Mouse (Mus musculus) bone marrow, adult 2 months (tissue): Measurements from ENCODE around the gene Fam72a. TPM values are rescaled to one million over a fixed set of nuclear protein-coding genes. Genes with fewer than 3 reads are reported as not detected.
"Not testable (repeated sequence)": the region's sequence is repeated elsewhere in the genome, so short reads cannot be mapped to it uniquely, and the experiment has no call there.

Experiments
- H3K27ac ChIP-seq: fragments of 200-500 bp; 2 replicates; pipeline ENCODE4 v1.5.1; 2012; ENCODE audit warnings: low read depth, mild to moderate bottlenecking, control low read depth, inconsistent platforms, low read length; ENCODE audit not compliant: control insufficient read depth, poor library complexity, insufficient read depth
- H3K4me1 ChIP-seq: fragments of 200-500 bp; 2 replicates; pipeline ENCODE4 v1.6.1; 2011; ENCODE audit warnings: low read length; ENCODE audit not compliant: control insufficient read depth, insufficient read depth
- H3K4me3 ChIP-seq: fragments of 200-500 bp; replicated peaks from 2 replicates; pipeline ENCODE3; 2011; ENCODE audit warnings: mild to moderate bottlenecking, low read depth, low read length, control low read depth; ENCODE audit not compliant: control insufficient read depth
- CTCF ChIP-seq: fragments of 200-500 bp; IDR thresholded peaks from 2 replicates; pipeline ENCODE4 v1.5.1; 2011; ENCODE audit warnings: low read length, control low read depth; ENCODE audit not compliant: control insufficient read depth, insufficient read depth
- POLR2A ChIP-seq: fragments of 200-500 bp; IDR thresholded peaks from 2 replicates; pipeline ENCODE4 v1.6.1; 2011; ENCODE audit warnings: low read depth, mild to moderate bottlenecking, control low read depth, low read length, borderline replicate concordance; ENCODE audit not compliant: control insufficient read depth
- WGBS: fragments of 180-500 bp; shearing (Covaris S2); methylation state at CpG from one replicate; pipeline ENCODE4 v1.1.7; 2018; 5-methylcytosine and 5-hydroxymethylcytosine counted together
- polyA plus RNA-seq: library from polyadenylated mRNA; stranded (reverse); fragments of >200 nt; gene quantifications from 2 replicates; pipeline ENCODE4 v1.2.4, GENCODE M21; 2011; ENCODE audit warnings: low replicate concordance; ENCODE audit not compliant: missing spikeins, insufficient read depth, insufficient read length

Fam72a gene
- polyA plus RNA-seq, 1 experiment, result 5.5 TPM

- peak; percentile 96 for TF ChIP-seq CTCF
- TF ChIP-seq POLR2A, result no peak
- H3K27ac ChIP-seq, result no peak overlapping the region
- H3K4me1 ChIP-seq, result no peaks in the 10 kb centered on the region
- under 1% methylated on average over 13 of the region's 13 CpGs for WGBS
- H3K4me3 ChIP-seq, result no peak overlapping the region
Measured at GRCm38 (mm10) chr1:131555042-131555812, 27.5 kb downstream of the Fam72a start.

- no peak overlapping the region for H3K27ac ChIP-seq
- TF ChIP-seq POLR2A (no peak), CTCF (no peak)
Measured at GRCm38 (mm10) chr1:131560500-131560899, 32.8 kb downstream of the Fam72a start.

DNA sequence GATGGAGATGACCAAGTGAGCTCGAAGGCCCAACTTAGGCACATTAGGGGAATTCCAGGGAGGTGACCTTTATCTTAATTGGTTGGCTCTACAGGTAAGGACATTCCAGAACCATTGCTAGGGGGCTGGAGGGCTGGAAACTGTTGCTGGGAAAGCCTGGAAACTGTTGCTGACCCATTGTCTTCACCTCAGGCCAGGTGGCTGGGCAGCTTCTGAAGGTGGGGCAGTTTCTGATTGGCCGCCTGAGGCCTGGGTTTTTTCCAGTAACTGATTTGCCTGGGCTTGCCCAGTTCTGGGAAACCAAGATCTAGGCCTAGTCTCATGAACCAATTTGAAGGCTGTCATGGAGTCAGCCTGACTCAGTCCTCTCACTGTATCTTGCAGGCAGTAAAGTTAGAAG, 34.4 kb downstream of the Fam72a start:
- TF ChIP-seq CTCF, result no peak
- TF ChIP-seq POLR2A, result no peak
- Histone ChIP-seq H3K27ac (no peak overlapping the region), H3K4me3 (no peak overlapping the region), H3K4me1 (no peaks in the 10 kb centered on the region; the same call in 1 of the 2 replicates)
- 79% methylated on average over 2 of the region's 2 CpGs for WGBS

More at GRCm38 (mm10) chr1:131560500-131560899, 32.8 kb downstream of the Fam72a start:
- H3K4me1 ChIP-seq, result no peaks in the 10 kb centered on the region; the same call in 1 of the 2 replicates
- no peak overlapping the region for H3K4me3 ChIP-seq

DNA sequence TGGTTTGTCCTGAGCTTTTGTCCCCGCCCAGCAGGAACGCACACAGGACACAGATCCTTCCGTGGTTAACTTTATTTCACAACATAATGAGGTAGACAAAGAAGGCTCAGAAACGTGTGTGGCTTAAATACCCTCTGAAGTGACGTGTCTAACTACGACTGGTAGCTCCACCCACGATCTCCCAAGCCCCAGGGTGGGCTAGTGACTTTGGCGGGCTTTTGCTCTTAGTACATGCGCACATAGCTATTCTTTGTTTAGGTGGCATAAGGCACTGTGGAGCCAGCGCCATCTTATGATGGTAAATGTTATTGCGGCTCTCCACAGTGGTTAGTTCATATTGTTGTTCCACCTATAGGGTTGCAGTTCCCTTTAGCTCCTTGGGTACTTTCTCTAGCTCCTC, 38.4 kb downstream of the Fam72a start:
- WGBS, result 9% methylated on average over 11 of the region's 11 CpGs
- H3K4me3 ChIP-seq, H3K27ac ChIP-seq, H3K4me1 ChIP-seq: not testable (repeated sequence)

GRCm38 (mm10) chr1:131569721-131570120, 42.0 kb downstream of the Fam72a start:
- TF ChIP-seq CTCF (no peak), POLR2A (no peak)
- 80% methylated on average over 6 of the region's 6 CpGs for WGBS
- no peak overlapping the region for H3K4me3 ChIP-seq
- no peaks in the 10 kb centered on the region for H3K4me1 ChIP-seq
- H3K27ac ChIP-seq, result no peak overlapping the region

DNA sequence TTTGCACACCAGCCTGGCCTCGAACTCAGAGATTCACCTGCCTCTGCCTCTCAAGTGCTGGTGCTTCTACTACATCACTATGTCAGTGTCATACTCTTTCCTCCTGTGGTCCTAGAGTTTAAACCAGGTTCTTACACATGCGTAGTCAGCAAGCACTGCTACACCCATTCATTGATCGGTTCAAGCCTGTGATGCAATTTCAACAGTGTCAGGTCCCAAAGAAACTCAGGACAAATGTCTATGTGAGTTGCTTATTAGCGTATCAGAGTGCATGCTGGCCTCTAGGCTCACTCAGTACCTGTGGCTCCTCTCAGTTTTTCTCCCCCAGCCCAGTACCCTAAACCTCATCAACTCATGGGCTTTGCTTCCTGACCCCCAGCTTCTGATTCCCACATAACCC, 42.7 kb downstream of the Fam72a start:
- TF ChIP-seq POLR2A (no peak), CTCF (no peak)
- WGBS, result 91% methylated on average over 4 of the region's 4 CpGs
- Histone ChIP-seq H3K4me3 (no peak overlapping the region), H3K4me1 (no peaks in the 10 kb centered on the region), H3K27ac (no peak overlapping the region)

GRCm38 (mm10) chr1:131573721-131574120, 46.0 kb downstream of the Fam72a start:
- no peak overlapping the region for H3K4me3 ChIP-seq
- 84% methylated on average over 14 of the region's 14 CpGs for WGBS
- TF ChIP-seq CTCF, result no peak
- TF ChIP-seq POLR2A, result no peak
- H3K27ac ChIP-seq, result no peak overlapping the region
- H3K4me1 ChIP-seq, result no peaks in the 10 kb centered on the region

DNA sequence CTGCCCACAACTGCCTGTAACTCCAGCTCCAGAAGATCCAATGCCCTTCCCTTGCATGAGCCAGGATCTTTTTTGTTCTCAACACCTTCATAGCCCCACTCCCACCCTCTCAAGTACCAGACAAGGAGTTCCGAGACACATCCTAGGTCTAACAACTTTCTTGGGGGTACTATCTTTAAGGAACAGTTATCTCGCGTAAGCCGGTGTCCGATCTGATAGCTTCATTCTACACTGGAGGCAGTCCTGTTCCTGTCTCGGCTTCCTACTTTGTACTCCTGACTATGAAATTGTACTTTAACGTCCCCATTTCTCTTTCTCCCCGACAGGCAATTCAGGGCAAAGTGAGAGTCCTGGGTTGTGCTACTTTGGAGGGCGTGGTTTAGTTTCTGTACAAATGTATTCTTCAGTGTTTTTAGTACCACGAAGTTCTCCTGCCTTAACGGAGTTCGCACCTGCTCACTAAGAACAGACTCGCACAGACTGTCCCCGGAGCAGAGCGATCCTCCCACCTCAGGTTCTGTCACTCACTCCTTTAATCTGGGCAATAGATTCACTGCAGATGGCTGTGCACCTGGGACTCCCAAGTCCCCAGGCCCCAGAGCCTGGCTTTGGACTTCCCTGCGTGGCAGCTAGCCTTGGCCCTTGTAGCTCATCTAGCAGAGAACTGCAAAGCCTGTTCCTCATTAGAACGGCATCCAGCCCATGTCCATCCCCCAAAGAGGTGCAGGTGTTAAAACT, 51.4 kb downstream of the Fam72a start:
- Histone ChIP-seq H3K27ac (no peak overlapping the region), H3K4me1 (no peaks in the 10 kb centered on the region), H3K4me3 (no peak overlapping the region)
- TF ChIP-seq CTCF (no peak), POLR2A (no peak)
- 71% methylated on average over 17 of the region's 17 CpGs for WGBS
